Mouse (Mus musculus) embryonic facial prominence, embryonic 10.5 days (tissue): ENCODE measurements around the gene Eps15l1. TPM values are rescaled to one million over a fixed set of nuclear protein-coding genes. Genes with fewer than 3 reads are reported as not detected.

Experiments used
- DNase-seq: peaks from one replicate; pipeline ENCODE4 v3.0.0-alpha.2; 2017; ENCODE audit warnings: low spot score
- H3K27ac ChIP-seq: fragments of 300-500 bp; sonication (generic); replicated peaks from 2 replicates; pipeline ENCODE4 v1.5.1; 2016; ENCODE audit warnings: mild to moderate bottlenecking
- H3K27me3 ChIP-seq: fragments of 300-500 bp; sonication (generic); replicated peaks from 2 replicates; pipeline ENCODE4 v1.6.1; 2016; ENCODE audit warnings: low read depth, mild to moderate bottlenecking; ENCODE audit not compliant: poor library complexity, severe bottlenecking
- H3K36me3 ChIP-seq: fragments of 300-500 bp; sonication (generic); replicated peaks from 2 replicates; pipeline ENCODE4 v1.6.1; 2016; ENCODE audit warnings: mild to moderate bottlenecking, moderate library complexity
- H3K4me1 ChIP-seq: fragments of 300-500 bp; sonication (generic); 2 replicates; pipeline ENCODE4 v1.6.1; 2016
- H3K4me3 ChIP-seq: fragments of 300-500 bp; sonication (generic); 2 replicates; pipeline ENCODE4 v1.5.1; 2016; ENCODE audit warnings: mild to moderate bottlenecking, moderate library complexity
- H3K9me3 ChIP-seq: fragments of 300-500 bp; sonication (generic); 2 replicates; pipeline ENCODE4 v1.6.1; 2016; ENCODE audit warnings: mild to moderate bottlenecking
- WGBS: fragments of 180-500 bp; shearing (Covaris S2); methylation state at CpG from one replicate; pipeline ENCODE4 v1.1.7; 2016; 5-methylcytosine and 5-hydroxymethylcytosine counted together
- polyA plus RNA-seq: library from polyadenylated mRNA; unstranded; fragments of >200 nt; fragmentation: Nextera tagmentation; extraction: Ambion mirVana; gene quantifications from 2 replicates; pipeline ENCODE4 v1.2.1, GENCODE M21; 2016

Eps15l1 gene
- polyA plus RNA-seq = 79.8 and 81.6 TPM in 2 replicates

DNA sequence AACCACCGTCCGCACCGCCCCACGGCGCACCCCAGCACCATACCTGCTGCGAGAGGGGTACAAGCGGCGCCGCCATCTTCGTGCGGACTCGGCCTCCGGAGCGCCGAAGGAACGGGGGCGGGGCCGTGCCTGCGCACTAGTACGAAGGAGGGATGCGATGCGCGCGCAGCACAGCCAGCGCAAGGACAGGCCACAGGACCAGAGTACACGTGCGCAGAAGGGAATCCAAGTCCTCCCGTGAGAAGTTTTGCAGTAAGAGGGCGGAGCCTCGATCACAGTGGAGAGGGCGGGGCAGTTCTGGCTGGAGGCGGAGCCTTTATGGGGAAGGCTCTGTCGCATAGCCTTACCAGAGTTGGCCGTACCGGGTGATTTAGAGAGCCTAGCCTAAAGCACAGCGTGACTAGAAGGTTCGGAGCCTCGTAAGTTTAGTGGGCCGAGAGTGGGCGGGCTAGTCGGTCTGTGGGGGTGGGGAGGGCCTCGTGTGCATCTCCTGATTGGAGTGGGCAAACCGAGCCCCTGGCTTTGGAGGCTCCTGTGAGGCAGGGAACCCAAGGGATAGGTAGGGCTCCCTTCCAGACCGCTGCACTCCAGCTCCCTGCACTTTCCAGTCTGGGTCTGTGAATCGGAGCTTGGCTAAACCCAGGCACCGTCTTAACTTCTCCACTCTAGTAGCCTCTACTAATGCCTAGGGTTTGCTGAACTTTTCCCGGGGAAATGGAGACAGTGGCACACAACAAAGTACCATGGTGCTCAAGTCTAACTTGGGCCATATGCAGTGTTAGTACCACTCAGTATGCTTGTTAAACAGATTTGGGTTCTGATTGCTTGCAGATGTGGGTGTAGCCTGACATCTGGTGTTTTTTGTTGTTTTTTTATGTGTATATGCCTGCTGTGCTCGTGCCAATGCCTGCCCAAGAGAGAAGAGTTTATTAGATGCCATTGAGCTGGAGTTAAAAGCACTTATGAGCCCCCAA, at the start of gene Eps15l1:
Gene Eps15l1 (minus strand): TSS at position 99 of the 974 bp plus-strand sequence.
- Histone ChIP-seq H3K36me3 (peaks cover 14% of the 10 kb centered on the region), H3K27me3 (no peaks in the 10 kb centered on the region), H3K4me1 (peaks cover 52% of the 10 kb centered on the region), H3K27ac (peak within 1 kb of the TSS; percentile 95), H3K9me3 (no peaks in the 10 kb centered on the region), H3K4me3 (peak within 1 kb of the TSS; percentile 96)
- peak; percentile 99 for DNase-seq
- WGBS = under 1% methylated on average over 48 of the region's 48 CpGs

- 97% methylated on average over 7 of the region's 7 CpGs for WGBS
- no peaks in the 10 kb centered on the region for H3K9me3 ChIP-seq
- H3K36me3 ChIP-seq = peaks cover 79% of the 10 kb centered on the region
- DNase-seq = no peak
- no peak overlapping the region for H3K4me3 ChIP-seq
- peaks cover 13% of the 10 kb centered on the region for H3K4me1 ChIP-seq
- no peaks in the 10 kb centered on the region for H3K27me3 ChIP-seq
- no peak overlapping the region for H3K27ac ChIP-seq
Observed at GRCm38 (mm10) chr8:72470684-72471083, 49.4 kb upstream of the Eps15l1 start.

- no peak overlapping the region for H3K4me3 ChIP-seq
- H3K9me3 ChIP-seq = no peaks in the 10 kb centered on the region
- no peak overlapping the region for H3K27ac ChIP-seq
- H3K27me3 ChIP-seq = no peaks in the 10 kb centered on the region
- H3K36me3 ChIP-seq = peaks cover 86% of the 10 kb centered on the region
- peaks cover 11% of the 10 kb centered on the region for H3K4me1 ChIP-seq
- 93% methylated on average over 8 of the region's 8 CpGs for WGBS
- no peak for DNase-seq
Observed at GRCm38 (mm10) chr8:72469984-72470383, 48.7 kb upstream of the Eps15l1 start.

GRCm38 (mm10) chr8:72469243-72469642, 48.0 kb upstream of the Eps15l1 start:
- no peaks in the 10 kb centered on the region for H3K27me3 ChIP-seq
- no peaks in the 10 kb centered on the region for H3K9me3 ChIP-seq
- peaks cover 10% of the 10 kb centered on the region for H3K4me1 ChIP-seq
- H3K27ac ChIP-seq = no peak overlapping the region
- H3K4me3 ChIP-seq = no peak overlapping the region
- H3K36me3 ChIP-seq = peaks cover 93% of the 10 kb centered on the region
- 89% methylated on average over 2 of the region's 2 CpGs for WGBS
- no peak for DNase-seq

- no peak for DNase-seq
- Histone ChIP-seq H3K4me1 (no peaks in the 10 kb centered on the region), H3K9me3 (no peaks in the 10 kb centered on the region), H3K27ac (no peak overlapping the region), H3K27me3 (no peaks in the 10 kb centered on the region), H3K36me3 (peaks cover 100% of the 10 kb centered on the region), H3K4me3 (no peak overlapping the region)
- WGBS = 95% methylated on average over 10 of the region's 10 CpGs
Observed at GRCm38 (mm10) chr8:72464211-72464610, 43.0 kb upstream of the Eps15l1 start.

DNA sequence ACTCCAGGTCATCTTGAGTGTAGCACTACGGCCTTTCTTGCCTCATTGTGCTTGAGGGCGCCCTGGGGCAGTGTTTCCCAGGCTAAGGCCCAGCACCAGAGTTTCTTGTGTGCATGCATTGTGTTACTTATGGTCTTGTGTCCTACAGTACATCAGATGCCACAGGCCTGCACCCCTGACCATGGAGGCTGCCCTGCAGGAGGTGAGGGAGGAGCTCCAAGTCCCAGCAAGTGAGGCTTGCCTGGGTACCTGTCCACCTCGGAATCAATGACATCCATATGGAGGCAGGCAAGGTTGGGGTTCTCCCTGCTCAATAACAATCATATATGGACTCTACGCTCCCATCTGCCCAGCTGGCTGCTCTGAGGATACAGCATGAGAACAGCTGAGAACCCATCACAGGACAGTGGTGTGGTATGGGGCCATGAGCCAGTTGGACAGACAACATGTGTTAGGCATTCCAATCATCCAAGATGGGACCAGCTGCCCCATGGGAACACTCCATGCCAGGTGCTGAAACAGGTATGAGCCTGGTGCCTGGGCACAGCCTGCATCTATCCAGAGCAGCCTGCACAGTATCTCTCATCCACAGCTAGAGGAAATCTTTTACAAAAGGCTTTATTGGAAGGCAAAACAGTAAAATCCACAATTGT, 38.7 kb upstream of the Eps15l1 start:
- H3K36me3 ChIP-seq = peaks cover 80% of the 10 kb centered on the region
- no peaks in the 10 kb centered on the region for H3K4me1 ChIP-seq
- H3K27ac ChIP-seq = no peak overlapping the region
- H3K4me3 ChIP-seq = no peak overlapping the region
- no peaks in the 10 kb centered on the region for H3K27me3 ChIP-seq
- 85% methylated on average over 4 of the region's 4 CpGs for WGBS
- no peak for DNase-seq
- H3K9me3 ChIP-seq = no peaks in the 10 kb centered on the region

GRCm38 (mm10) chr8:72458457-72458856, 37.2 kb upstream of the Eps15l1 start:
- Histone ChIP-seq H3K27me3 (no peaks in the 10 kb centered on the region), H3K4me1 (no peaks in the 10 kb centered on the region), H3K27ac (no peak overlapping the region), H3K4me3 (no peak overlapping the region), H3K9me3 (peaks cover 3% of the 10 kb centered on the region; the same call in 1 of the 2 replicates), H3K36me3 (peaks cover 80% of the 10 kb centered on the region)
- DNase-seq = no peak
- 87% methylated on average over 6 of the region's 6 CpGs for WGBS

DNA sequence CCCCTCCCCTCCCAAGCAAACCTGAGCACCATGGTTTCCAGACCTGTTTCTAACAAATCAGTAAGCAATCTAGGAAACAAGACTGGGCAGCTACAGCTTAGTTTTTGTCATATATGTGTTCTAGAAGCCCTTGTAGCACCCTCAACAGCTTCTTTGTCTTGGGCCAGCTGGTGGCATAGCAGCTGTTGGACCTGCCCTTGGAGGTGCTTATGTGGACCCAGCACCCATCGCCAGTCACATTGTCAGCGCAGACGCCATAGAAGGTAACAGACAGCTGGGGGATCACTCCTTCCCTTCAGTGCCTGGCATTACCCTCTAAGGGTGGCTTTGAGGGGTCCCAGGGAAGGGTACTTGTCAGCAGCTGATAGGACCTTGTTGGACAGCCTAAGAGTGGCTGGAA, 36.5 kb upstream of the Eps15l1 start:
- Histone ChIP-seq H3K4me3 (no peak overlapping the region), H3K9me3 (peaks cover 3% of the 10 kb centered on the region; the same call in 1 of the 2 replicates), H3K36me3 (peaks cover 80% of the 10 kb centered on the region), H3K4me1 (no peaks in the 10 kb centered on the region), H3K27me3 (no peaks in the 10 kb centered on the region), H3K27ac (no peak overlapping the region)
- DNase-seq = no peak
- WGBS = 92% methylated on average over 3 of the region's 3 CpGs

GRCm38 (mm10) chr8:72455317-72455716, 34.1 kb upstream of the Eps15l1 start:
- no peak for DNase-seq
- Histone ChIP-seq H3K4me1 (no peaks in the 10 kb centered on the region), H3K27me3 (no peaks in the 10 kb centered on the region), H3K4me3 (no peak overlapping the region), H3K9me3 (peaks cover 3% of the 10 kb centered on the region; the same call in 1 of the 2 replicates), H3K27ac (no peak overlapping the region), H3K36me3 (peaks cover 78% of the 10 kb centered on the region)
- WGBS = 91% methylated on average over 4 of the region's 4 CpGs

DNA sequence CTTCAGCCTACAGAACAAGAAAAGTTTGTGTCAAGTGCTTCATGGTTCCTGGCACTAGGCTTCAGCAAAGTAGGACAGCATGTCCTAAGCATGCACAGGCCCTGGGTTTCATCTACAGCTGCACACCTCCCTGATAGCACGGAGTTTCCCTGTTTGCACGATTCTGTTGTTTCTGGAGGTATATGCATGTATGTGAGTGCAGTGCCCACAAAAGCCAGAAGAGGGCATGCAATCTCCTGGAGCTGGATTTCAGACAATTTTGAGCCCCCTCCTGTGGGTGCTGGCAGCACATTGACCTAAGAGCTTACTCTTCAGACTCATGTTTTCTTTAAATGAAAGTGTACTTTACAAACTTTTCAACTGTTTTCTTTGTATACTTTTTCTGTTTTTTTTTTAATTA, 32.6 kb upstream of the Eps15l1 start:
- 95% methylated on average over 2 of the region's 2 CpGs for WGBS

DNA sequence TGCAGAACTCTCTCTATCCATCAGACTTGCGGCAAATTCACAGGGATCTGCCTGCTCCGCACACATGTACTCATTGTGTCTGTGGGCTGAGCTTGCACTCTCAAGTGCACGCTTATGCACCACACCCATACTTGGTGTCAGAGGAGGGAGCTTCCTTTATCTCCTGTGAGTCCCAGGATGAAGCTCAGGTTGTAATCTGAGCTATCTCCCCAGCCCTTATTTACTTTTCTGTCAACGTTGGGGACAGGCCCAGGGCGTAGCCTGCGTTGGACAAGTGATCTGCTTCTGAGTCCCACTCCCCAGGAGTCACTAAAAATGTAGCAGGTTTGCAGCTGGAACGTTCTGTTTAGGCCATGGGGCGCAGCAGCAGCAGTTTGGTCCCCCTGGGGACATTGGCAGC, 30.3 kb upstream of the Eps15l1 start:
- H3K9me3 ChIP-seq = peaks cover 3% of the 10 kb centered on the region; the same call in 1 of the 2 replicates
- H3K36me3 ChIP-seq = peaks cover 81% of the 10 kb centered on the region
- no peak overlapping the region for H3K4me3 ChIP-seq
- DNase-seq = no peak
- no peak overlapping the region for H3K27ac ChIP-seq
- no peaks in the 10 kb centered on the region for H3K27me3 ChIP-seq
- H3K4me1 ChIP-seq = no peaks in the 10 kb centered on the region
- WGBS = 86% methylated on average over 8 of the region's 8 CpGs

More for the DNA sequence above, 32.6 kb upstream of the Eps15l1 start:
- H3K9me3 ChIP-seq = peaks cover 3% of the 10 kb centered on the region; the same call in 1 of the 2 replicates
- no peaks in the 10 kb centered on the region for H3K4me1 ChIP-seq
- DNase-seq = no peak
- no peak overlapping the region for H3K27ac ChIP-seq
- H3K4me3 ChIP-seq = no peak overlapping the region
- H3K27me3 ChIP-seq = no peaks in the 10 kb centered on the region
- peaks cover 78% of the 10 kb centered on the region for H3K36me3 ChIP-seq

DNA sequence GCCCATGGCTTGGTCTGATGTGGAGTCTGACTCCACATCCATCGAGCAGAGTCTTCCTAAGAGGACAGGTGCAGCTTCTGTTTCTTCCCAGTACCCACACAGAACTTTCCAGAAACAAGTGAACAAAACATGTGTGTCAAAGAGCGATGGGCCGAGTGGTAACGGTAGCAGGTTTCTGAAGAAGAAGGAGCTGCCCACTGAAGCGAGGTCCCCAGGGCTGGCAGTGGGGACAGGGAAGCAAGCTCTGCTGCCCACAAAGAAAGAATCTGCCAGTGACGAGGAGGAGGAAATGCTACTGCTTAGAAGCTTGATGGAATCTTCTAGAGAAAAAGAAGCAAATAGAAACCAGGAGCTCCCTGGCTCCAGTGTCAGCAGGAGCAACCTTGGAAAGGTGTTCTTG, 23.8 kb upstream of the Eps15l1 start:
- H3K27ac ChIP-seq = no peak overlapping the region
- no peaks in the 10 kb centered on the region for H3K9me3 ChIP-seq
- DNase-seq = no peak
- no peak overlapping the region for H3K4me3 ChIP-seq
- H3K4me1 ChIP-seq = peaks cover 8% of the 10 kb centered on the region
- H3K27me3 ChIP-seq = no peaks in the 10 kb centered on the region
- peaks cover 33% of the 10 kb centered on the region for H3K36me3 ChIP-seq
- WGBS = 93% methylated on average over 6 of the region's 6 CpGs
